Mouse (Mus musculus) CD4-positive helper T cell, adult 2 months (primary cell): ENCODE data around the gene Olfr610.
"Not testable (repeated sequence)": the region's sequence is repeated elsewhere in the genome, so short reads cannot be mapped to it uniquely, and the experiment has no call there.

Experiments
- DNase-seq: peaks from one replicate; pipeline ENCODE4 v3.0.0-alpha.2; 2012; ENCODE audit warnings: low read depth, missing footprints, low spot score

Gene Olfr610

GRCm38 (mm10) chr7:103512022-103512421 lies at the start of gene Olfr610:
TSS of gene Olfr610 (minus strand) at chr7:103512122.
- no peak for DNase-seq

DNA sequence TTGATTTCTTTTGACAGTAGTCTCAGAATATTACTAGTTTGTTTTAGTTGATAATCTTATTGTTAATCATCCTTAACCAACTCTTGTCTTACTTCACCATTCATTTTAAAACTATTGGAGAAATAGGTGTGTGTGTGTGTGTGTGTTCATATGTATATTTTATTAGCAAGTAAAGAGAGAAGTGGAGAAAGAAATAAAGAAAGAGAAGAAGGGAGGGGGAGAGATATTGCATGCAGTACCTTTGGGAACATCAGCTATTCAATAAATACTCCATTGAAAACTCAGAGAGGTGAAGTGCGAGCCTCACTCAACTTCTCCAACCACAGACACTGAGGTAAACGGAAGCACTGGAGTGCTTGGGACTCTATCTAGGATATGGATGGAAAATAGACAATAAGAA lies 43.9 kb upstream of the Olfr610 start, which contains the start of gene Olfr615:
Olfr615 (plus strand) TSS at position 301 of the 400 bp plus-strand sequence.
- no peak for DNase-seq

- no peak for DNase-seq
These were observed 35.9 kb upstream of the Olfr610 start, which contains the start of gene Olfr613 for GRCm38 (mm10) chr7:103547774-103548173. TSS of gene Olfr613 (plus strand) at chr7:103548074.

GRCm38 (mm10) chr7:103542617-103543016 lies 30.7 kb upstream of the Olfr610 start, which contains the start of gene Olfr612:
TSS of gene Olfr612 (minus strand) at chr7:103542717.
- DNase-seq, result not testable (repeated sequence)

GRCm38 (mm10) chr7:103520746-103521145 lies 8.8 kb upstream of the Olfr610 start, which contains the start of gene Olfr611:
TSS of gene Olfr611 (minus strand) at chr7:103520846.
- DNase-seq, result not testable (repeated sequence)

- DNase-seq, result no peak
These were observed 14.0 kb downstream of the Olfr610 start, which contains the start of gene Olfr609 for GRCm38 (mm10) chr7:103497962-103498361. TSS of gene Olfr609 (minus strand) at chr7:103498062.

- DNase-seq, result not testable (repeated sequence)
These were observed 34.8 kb downstream of the Olfr610 start for GRCm38 (mm10) chr7:103477106-103477505.

DNA sequence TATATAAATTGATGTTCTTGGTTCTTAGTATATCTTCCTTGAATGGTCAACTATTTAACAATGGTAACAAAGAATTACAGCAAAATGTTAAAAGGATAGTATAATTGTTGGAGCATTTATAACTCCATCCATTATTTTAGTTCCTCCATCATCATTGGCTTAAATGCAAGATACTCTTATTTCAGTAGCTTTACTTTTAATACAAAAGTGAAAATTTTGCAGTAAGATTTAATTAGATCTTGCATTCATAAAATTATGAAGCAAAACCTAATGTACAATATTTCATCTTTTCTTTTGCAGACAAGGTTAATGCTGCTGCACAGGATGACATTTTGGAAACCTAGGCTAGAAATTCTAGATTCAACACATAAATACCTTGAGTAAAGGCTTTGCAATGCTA lies 42.3 kb downstream of the Olfr610 start, which contains the start of gene Olfr608:
Olfr608 (plus strand) TSS at position 301 of the 400 bp plus-strand sequence.
- no peak for DNase-seq

DNA sequence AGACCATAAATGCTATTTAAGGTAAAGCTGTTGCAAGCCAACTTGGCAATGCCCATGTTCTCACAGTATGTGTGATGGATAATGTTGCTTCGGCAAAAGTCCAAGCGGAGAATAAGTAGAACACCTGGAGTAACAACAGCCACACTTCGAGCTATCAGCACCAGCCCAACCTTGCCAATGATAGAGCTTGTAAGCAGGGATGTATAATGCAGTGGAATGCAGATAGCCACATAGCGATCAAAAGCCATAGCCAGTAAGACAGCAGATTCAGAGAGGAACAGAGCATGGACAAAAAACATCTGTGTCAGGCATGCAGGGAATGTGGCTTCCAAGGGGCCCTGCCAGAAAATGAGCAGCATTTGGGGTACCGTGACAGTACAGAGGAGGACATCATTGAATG lies 51.3 kb downstream of the Olfr610 start:
- DNase-seq, result no peak
